Mouse (Mus musculus) cerebellum, adult 2 months (tissue): ENCODE measurements at regions not wholly inside any gene's neighbourhood (a gene's known extent, or its start where the extent isn't known, plus 50 kb on each side); places are given as distances from the start of the nearest gene placed in this dataset.

Experiments
- CTCF ChIP-seq: fragments of 200-500 bp; IDR thresholded peaks from 2 replicates; pipeline ENCODE4 v1.5.1; 2011; ENCODE audit warnings: low read depth, mild to moderate bottlenecking, control low read depth, low read length, moderate library complexity, borderline replicate concordance; ENCODE audit not compliant: insufficient read depth
- POLR2A ChIP-seq: fragments of 200-500 bp; IDR thresholded peaks from 2 replicates; pipeline ENCODE4 v1.6.1; 2011; ENCODE audit warnings: low read length, control low read depth, borderline replicate concordance; ENCODE audit not compliant: insufficient read depth

DNA sequence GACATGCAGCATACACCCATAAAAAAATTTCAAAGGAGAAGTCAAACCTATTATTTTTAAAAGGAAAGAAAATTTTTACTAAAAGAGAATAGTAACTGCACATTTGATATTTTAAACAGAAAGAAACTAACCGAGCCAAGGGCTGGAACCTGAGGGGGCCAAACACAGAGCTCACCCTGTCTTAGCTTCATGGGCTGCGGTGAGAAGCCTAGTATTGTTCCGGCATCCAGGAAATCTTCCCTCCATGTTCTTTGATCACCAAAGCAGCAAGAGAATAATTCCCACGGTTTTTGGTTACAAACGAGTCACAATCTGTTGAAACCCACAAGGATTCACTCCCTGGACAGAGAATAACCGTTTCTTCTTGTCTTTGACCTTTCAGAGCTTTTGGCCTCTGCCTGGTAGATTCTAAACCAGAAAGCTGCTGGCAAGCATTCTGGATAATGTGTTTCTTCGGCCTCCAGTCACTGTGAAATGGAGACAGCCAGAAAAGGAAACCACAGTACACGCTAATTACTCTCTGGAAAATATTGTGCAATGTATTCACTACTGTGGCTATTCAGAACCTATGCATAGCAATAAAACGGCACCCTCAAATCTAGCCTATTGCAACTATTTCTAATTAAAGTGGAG, 66.3 kb upstream of the Lin7a start:
- no peak for TF ChIP-seq POLR2A
- no peak for TF ChIP-seq CTCF
